Mouse (Mus musculus): Measurements from ENCODE around the gene Oxsm.

The Oxsm gene

DNA sequence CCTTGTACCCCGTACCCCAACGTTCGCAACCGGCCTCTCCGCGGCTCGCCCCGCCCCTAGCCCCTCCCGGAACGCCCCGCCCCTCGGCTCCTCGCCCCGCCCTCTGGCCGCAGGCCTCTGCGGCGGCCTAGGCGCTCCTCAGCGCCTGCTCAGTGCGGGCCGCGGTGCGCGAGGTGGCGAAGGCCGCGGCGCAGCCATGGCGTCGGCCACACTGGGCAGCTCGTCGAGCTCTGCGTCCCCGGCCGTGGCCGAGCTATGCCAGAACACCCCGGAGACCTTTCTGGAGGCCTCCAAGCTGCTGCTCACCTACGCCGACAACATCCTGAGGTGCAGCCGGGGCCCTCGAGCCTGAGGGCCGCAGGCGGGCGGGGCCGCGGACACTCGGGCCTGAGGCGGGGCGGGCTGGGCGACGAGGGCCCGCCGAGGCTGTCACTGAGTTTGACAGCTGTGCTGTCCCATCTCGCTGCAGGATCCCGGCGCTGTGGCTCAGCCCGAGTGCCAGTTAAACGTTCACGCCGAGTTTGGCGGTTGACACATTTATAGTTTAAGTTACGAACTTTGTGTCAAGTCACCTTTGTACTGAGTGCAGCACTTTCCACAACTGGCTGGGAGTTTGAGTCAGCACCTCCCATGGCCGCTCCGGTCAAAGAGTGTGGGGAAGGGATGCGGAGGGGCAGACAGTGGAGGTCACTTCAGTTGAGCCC lies at the start of gene Oxsm, which contains the start of gene Ngly1:
TSS of gene Oxsm (minus strand) at position 638 of the 704 bp plus-strand sequence.
TSS of gene Ngly1 (plus strand) at position 110 of the 704 bp plus-strand sequence.
- peak; percentile 86 for DNase-seq (ENCODE audit: low spot score)

DNA sequence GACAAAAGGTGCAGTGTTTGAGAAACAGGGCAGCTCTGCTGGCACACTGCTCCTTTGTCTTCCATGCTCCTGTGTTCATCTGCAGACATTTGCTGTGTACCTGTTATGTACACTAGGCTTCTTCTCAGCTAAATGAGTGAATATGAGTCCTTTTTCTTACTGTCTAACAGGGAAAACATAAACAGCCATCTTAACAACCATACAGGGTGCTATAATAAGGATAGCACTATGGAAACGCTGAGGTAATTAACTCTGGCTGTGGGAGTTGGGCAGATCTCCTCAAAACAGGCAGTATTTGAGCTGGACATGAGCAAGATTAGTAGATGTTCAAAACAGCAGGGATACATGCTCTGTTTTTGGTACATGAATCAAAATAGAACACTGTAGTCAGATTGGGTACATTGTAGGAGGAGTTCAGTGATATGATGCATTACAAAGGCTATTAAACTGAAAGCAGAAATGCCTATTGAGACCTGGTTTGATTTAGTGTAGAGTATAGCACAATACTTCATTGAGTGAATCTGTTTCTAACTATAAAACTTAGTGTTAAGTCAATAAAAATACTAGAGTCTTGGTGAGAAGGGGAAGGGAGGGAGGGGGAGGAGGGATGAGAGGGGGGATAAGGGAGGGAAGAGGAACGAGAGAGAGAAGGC lies 47.3 kb upstream of the Oxsm start:
- DNase-seq (ENCODE audit: low spot score), result no peak

DNA sequence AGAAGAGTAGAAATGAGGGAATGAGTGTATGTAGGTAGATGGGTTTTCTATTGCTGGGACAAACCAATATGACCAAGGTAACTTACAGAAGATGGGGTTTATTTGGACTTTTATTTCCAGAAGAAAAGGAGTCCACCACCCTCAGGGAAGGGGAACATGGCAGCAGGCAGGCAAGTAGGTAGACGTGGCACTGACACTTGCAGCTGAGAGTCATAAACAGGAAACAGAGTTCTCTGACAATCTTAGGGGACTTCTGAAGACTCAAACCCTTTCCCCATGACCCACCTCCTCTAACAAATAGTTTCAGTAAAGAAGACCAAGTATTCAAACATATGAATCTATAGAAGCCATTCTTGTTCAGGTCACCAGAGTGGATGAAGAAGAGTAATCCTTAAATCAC lies 44.3 kb upstream of the Oxsm start:
- no peak for DNase-seq (ENCODE audit: low spot score)

DNA sequence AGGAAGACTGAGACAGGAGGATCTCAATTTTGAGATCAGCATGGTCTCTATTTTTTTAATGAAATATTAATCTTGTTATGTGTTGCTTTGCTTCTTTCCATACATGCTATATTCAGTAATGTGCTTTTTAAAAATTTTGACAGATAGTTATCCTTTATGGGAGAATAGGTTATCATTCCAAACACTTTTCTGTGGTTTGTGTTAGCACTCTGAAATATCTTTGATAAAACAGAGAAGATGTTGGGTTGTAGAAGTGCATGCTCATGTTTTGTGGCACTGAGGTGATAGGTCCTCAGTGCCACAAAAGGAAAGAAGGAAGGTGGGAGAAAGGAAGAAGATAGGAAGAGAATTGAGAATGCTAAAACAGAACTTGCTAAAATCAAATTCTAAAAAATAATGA lies 43.4 kb upstream of the Oxsm start:
- no peak for DNase-seq (ENCODE audit: low spot score)

DNA sequence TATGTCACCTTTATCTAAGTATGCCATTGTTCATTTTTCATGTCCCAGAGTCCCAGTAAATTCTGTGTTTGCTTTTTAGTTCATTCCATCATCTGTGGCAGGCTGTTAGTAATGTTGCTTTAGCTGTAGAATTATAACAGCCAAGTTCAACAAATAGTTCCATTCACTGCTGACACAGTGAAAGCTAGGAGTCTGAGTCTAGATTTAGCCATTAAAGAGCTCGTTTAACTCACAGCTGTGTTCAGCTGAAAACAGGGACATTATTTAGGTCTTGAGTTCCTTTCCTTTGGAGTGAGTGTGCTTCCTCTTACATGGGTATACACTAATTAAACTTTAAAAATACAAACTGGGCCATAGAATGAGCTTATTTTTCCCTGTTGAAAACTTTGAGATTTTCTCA lies 42.8 kb upstream of the Oxsm start:
- DNase-seq (ENCODE audit: low spot score), result no peak

DNA sequence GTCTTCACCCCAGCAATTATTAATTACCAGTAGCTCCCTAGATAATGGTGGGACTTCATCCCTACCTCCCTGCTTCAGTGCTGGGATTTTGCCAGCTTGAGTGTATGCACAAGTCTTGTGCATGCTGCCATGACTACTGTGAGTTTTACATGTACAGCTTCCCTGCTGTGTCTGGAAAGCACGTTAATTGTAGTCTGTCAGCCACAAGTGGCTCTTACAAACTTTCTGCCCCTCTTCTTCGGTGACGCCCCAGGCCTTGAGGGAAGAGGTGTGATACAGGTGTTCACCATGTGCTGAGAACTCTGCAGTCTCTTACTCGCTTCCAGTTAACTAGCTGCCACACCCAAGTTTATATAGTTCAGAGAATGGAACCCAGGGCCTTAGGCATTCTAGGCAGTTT lies 34.4 kb upstream of the Oxsm start:
- no peak for DNase-seq (ENCODE audit: low spot score)

DNA sequence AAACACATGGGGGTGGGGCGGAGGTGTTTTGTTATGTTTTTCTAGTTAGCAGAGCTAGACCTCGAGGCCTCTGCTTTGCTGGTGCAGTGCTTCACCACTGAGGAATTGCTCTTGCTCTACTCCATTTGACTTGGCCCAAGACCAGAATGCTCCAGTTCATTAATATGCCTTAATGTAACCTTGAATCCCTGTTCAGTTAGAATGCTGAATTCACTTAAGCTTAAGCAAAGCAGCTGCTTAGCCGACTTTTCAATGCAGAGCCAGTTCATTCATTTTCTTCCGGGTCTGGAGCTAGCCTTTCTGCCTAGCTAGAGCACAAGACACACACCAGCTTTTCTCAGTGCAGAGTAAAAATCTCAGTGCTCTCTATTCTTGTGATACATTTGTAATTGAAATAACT lies 29.6 kb upstream of the Oxsm start:
- no peak for DNase-seq (ENCODE audit: low spot score)

DNA sequence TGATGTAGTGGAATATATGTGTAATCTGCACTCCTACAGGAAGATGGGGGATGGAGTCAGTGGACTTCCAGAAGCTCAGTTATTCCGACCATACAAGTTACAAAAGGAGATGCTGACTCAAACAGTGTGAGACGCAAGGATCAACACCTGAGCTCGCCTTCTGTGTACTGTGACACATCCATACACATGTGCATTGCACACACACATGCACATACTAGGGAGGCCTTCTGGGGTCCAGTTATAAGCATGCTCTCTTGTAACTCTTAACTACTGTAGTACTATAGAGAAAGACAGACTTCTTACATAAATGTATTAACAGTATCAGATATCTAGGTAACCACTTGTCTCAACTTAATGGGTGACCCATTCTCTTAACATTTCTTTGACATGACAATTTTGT lies 24.1 kb upstream of the Oxsm start:
- DNase-seq (ENCODE audit: low spot score), result no peak

DNA sequence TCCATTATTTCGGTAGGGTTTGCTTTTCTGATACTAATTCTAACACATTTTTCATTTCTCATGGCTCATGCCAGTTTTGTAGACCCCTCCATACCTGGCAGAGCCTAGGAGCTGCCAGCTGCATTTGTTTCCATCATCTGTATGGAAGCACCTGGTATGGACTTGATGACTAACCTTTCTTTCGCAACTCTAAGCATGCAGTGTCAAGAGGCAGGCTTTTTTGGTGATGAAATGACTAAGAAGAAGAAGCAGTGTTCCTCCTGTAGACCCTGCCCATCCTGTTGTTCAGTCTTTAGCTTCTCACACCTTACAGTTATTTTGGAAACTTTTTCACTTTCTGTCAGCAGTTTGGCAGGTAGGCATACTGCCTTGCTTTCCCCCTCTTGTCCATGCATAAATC lies 20.2 kb upstream of the Oxsm start:
- no peak for DNase-seq (ENCODE audit: low spot score)

DNA sequence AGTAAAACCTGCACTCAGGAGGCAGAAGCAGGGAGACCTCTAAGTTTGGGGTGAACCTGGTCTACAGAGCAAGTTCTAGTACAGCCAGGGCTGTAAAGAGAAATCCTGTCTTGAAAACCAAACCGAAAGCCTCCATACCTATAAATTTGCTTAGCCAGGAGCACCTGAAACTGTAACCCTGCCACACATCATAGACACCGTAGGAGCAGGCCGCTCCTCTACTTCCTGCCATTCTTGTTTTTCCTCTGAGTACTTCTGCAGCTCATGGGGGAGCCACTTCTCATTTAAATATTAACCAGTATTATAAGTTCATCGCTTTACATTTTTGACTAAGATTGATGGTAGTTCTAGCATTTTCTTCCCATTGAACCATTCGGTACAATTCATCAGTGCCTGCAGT lies 17.4 kb upstream of the Oxsm start:
- no peak for DNase-seq (ENCODE audit: low spot score)

DNA sequence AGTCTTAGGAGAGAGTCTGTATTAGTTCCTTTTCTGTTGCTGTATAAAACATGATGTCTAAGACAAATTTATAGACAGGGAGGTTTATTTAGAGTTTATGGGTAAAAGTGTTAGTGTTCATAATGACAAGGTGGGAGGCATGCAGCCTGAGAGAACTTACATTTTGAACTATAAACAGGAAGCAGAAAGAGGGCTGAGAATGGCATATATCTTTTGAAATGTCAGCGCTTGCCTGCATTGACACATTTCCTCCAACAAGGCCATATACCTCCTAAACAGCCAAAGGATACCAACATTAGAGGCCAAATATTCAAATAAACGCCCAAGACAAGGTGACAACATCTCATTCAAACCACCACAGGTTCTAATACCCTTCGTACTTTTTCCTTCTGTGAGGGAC lies 12.3 kb upstream of the Oxsm start:
- no peak for DNase-seq (ENCODE audit: low spot score)

DNA sequence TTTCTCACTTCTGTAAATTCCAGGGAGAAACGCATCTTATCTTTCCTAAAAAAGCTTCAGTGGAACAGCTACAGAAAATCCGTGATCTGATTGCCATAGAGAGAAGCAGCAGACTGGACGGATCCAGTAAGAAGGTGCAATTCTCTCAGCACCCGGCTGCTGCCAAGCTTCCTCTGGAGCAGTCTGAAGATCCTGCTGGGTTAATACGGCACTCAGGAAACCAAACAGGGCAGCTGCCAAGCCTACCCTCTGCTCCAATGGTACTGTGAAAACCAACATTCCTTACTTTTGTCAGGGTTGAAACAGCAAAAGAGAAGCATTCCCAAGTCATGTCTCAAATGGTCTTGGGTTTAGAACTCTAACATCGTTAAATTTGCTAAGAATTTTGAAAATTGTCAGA lies 10.9 kb upstream of the Oxsm start:
- no peak for DNase-seq (ENCODE audit: low spot score)

DNA sequence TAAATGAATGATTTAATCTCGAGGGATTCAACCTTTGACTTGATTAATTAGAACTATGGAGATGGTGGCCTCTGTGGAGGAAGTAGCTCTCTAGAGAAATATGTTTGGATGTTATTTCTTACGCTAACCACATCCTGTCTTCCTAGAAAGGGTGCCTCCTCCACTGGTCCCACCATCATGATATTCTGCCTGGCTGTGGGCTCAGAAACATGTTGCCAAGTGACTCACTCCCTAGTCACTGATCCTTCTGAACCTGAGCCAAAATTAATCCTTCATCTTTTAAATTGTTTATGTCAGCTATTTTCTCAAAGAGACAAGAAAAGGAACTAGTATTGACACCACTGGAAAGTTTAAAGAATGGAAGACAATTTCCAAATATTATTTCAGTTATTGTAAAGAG lies 6.6 kb upstream of the Oxsm start:
- DNase-seq (ENCODE audit: low spot score), result no peak

DNA sequence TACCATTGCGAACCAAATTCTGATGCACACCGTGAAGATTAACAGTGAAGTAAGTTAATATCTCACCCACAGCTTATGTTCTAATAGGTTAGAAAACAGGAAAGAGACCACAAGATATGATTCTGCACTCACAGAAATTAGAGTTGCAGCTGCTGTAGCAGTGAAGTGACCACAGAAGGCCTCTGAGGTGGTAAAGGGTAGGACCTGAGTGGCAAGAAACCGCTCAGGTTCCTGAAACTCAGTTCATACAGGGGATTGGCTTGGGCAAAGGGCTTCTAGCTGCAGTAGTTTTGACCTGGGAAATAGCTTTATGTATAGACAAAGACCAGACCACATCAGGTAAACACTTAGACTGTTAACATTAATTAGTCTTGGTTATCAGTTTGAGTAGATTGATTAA lies 6.1 kb upstream of the Oxsm start:
- DNase-seq (ENCODE audit: low spot score), result no peak

DNA sequence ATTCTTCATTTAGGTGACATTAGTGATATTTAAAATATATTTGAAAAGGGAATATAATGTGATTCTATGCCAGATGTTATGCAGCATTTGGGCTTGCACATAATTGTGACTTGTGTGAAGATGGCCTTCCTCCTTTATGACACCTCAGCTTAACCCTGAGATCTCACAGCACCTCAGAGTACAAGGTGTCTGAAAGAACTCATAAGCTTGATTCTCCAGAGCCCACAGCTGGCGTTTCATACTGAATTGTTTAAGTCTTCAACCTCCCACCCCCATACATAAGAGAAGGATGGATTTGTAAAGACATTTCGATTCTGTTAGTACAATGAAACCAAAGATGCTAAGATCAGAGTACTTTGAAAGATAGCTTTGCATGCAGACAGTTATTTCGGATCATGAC lies 491 bp upstream of the Oxsm start:
- DNase-seq (ENCODE audit: low spot score), result no peak

DNA sequence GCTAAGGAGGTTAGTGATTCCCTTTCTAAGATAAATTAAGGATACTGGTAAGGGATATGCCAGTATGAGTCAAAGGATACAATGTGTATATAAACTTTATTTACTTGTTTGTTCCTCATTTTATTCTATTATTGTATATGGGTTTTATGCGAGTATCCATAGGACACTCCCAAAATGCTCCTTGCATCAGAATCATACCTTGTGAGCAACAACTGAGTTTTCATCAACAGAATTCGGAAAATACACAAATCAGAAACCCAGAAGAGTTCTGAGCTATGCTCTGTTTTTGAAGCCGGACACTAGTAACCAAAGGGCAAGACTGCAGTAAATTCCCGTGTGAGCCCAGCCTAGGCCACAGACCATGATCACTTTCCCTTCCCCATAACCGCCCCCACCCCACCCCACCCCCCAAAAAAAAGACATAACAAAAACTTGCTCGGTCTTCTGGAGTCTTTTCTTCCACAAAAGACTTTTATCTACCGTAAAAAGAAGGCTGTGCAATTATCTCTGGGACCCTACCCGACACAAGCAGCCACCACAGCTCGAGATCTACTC lies 928 bp downstream of the Oxsm start:
- no peak for DNase-seq (ENCODE audit: low spot score)

DNA sequence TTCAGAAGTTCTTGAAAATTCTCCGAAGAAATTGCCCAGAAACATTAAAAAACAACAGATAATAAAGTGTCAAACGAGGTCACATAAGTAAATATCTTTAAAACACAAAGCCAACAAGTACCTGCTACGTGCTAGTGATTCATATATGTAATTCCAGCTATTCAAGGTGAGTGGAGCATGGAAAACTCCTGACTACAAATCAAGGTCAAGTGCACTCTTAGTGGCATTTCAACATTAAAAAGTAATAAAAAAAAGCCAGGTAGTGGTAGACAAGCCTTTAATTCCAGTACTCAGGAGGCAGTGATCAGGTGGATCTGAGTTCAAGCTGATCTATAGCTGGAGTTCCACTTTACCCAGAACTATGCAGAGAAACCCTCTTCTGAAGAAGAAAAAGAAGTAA lies 1.5 kb downstream of the Oxsm start:
- no peak for DNase-seq (ENCODE audit: low spot score)

DNA sequence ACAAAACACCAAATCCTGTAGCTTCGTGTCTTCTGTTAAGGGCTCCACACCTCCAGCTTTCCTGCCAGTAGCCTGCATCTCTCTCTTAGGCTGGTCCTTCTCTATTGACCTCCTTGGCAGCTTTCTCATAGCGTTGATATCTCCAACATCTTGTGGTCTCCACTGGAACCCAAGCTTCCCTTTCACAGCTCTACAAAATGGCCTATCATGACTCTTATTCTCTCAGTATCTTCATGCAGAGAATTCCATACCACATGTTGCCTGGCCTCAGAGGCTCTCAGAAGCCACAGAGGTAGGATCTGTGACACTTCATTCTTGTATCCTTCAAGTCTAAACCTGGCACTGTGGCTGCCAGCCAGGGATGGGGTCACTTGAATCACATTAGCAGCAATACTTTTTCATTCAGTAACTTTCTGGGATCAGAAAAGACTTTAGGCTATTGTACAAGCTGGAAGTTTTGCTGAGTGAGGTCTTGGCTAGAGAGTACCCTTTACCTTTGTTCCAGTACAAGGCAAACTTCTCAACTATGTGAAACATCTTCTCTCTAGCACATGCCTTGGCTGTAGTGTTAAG lies 3.2 kb downstream of the Oxsm start:
- no peak for DNase-seq (ENCODE audit: low spot score)

DNA sequence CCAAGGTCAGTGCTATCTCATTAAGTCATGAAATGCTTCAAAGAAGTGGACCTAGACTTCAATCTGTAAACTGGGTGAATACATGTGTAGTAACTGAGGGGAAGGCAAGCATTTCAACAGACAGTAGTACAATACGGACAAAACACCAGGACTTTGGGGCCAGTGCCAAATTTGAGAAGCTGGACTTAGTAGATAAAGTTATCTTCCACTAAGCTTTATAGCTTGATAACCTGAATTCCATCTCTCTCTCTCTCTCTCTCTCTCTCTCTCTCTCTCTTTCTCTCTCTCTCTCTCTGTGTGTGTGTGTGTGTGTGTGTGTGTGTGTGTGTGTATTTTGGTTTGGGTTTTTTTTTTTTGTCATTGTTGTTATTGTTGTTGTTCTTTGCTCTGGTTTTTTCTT lies 4.5 kb downstream of the Oxsm start:
- no peak for DNase-seq (ENCODE audit: low spot score)

DNA sequence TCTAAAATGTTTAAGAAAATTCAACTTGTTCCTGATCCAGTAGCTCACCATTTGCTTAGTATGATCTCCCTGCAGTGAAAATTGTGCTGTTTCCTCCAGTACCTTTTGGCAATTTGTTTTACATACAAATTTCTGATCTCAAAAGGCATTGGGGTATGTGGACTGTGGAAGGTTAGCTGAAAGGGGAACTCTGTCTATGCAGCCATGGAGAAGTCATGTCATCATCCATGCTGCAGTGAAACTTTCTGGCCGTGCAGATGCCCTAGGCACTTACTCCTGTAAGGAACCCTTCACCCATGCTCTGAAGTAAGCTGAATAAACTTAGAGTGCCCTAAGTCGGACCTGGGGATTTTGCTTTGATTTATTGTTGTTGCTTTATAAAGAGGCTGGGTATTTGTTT lies 5.2 kb downstream of the Oxsm start:
- no peak for DNase-seq (ENCODE audit: low spot score)

DNA sequence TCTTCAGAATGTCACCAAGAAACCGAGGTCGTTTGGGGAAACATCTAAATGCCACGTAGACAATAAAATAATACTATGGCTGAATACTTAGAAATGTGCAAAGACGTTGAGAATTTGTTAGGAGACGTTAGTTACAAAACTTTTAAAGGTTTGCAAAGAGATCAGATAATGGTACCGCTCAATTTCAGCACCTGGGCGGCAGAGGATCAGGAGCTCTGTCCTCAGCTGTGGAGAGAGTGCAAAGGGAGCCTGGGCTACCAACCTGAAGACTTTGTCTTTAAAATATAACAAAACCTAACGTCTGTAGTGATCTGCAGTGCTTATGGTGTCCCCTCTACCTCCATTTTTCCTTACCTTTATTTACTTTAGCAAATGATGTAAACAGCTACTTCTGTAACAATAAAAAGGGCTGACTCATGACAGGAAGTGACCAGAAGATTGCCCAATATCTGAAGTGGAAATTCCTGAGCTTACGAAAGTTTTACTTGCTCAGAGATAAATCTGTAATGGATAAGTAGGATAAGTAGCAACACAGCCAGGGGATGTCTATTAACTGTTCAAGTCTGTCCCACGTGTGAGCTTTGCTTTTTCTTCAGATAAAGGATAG lies 5.9 kb downstream of the Oxsm start:
- no peak for DNase-seq (ENCODE audit: low spot score)

DNA sequence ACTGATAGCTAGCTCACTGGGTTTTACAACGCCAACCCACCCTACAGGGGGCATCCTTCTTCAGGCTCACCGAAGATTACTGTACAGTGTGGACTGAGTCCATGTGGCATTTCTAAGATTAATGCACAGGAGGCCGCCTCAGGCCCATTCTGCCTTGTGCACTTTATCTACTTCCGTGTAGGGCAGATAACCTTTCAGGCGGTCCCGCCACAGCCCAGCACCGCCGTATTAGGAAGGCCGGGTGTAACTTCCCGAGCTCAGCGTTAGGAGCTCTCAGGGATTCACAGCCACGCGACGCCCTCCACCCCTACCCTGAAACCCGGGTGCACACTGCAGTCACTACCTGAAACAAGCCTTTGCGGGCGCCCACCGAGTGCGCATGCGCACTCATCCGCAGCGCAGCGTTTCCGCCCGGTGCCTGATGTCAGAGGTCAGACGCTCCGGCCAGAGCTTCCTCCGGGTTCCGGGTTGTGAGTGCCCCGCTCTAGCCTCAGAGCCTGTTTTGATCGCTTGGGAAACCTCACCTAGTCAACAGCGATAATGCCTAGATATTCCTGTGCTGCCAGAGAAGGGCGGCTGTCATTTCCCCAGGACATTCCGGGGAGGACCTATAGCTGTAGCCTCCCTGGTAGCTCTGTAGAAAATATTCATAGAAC lies 6.5 kb downstream of the Oxsm start:
- DNase-seq (ENCODE audit: low spot score), result peak; percentile 86
